Mouse (Mus musculus) erythroblast, embryonic 14.5 days (primary cell): ENCODE results near the gene Cdk14.

Experiments used
- GATA1 ChIP-seq: IDR thresholded peaks from 2 replicates; pipeline ENCODE4 v1.6.1; 2012; ENCODE audit warnings: low read length, inconsistent platforms, mixed read lengths
- TAL1 ChIP-seq: IDR thresholded peaks from 3 replicates; pipeline ENCODE4 v1.6.1; 2012; ENCODE audit warnings: low read length, inconsistent platforms, mixed read lengths

- no peak for TF ChIP-seq GATA1
- no peak for TF ChIP-seq TAL1
Measured at GRCm38 (mm10) chr5:4822041-4822440, 598.1 kb downstream of the Cdk14 start.
